Comparison of ENCODE assay signal across 9 mouse cellular contexts in the genomic region with DNA sequence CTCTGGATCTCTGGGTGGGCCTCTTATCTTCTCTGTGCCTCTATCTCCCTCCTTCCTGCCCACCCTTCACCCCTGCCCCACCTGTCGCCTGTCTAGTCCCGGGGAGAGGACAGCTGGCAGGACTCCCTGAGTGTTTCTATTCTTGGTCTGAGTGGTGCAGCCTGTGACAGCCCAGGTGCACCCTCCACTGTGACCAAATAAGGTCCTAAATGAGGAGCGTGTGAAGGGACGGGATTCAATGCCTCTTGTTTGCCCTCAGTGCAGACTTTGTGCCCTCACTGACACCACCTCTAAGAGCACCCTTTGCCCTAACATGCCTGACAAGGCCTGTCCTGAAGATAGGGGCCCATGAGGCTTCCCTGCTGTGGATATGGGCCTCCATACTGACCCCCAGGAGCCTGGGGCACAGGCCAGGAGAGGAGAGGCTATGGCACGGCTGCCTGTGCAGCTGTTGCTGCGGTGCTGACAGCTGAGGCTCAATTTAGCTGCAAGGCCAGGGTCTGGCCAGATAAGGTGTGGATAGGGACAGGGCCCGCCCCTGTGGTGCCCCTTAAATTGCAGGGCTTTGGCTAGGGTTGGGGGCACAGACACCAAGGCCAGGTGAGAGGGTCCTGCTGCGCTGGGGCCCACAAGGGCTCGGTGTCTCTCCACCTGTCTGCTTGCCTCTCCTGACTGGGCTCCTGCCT. TPM values are rescaled to one million over a fixed set of nuclear protein-coding genes. Genes with fewer than 3 reads are reported as not detected.
DNase-seq lines count a peak whose midpoint lies in the region; ATAC-seq and TF ChIP-seq lines count a peak whose summit lies in the region.
"Had no signal": no experiment of that assay in that cellular context is flagged by ENCODE, and none has a peak within 500 bp of the region (broad histone marks: within the 10 kb centered on the region; RNA-seq: fewer than 3 reads in every experiment).

No protein-coding gene starts in this region.

- H3K4me3 ChIP-seq in forebrain, embryonic 13.5 days, result no peak overlapping the region
- no peak overlapping the region for H3K4me3 ChIP-seq in forebrain, embryonic 16.5 days (replicated peaks; ENCODE audit: low read length)
- no peak overlapping the region for H3K4me3 ChIP-seq in embryonic facial prominence, embryonic 12.5 days
- no peak overlapping the region for H3K4me3 ChIP-seq in liver, postnatal 0 days (ENCODE audit: low read depth, low read length)
- H3K4me3 ChIP-seq: midbrain, embryonic 12.5 days had no signal

- WGBS in forebrain, embryonic 13.5 days, result 60% methylated on average over 9 of the region's 9 CpGs
- WGBS in forebrain, embryonic 16.5 days, result 57% methylated on average over 9 of the region's 9 CpGs
- WGBS in embryonic facial prominence, embryonic 12.5 days, result 53% methylated on average over 9 of the region's 9 CpGs
- 38% methylated on average over 9 of the region's 9 CpGs for WGBS in liver, postnatal 0 days (ENCODE audit: insufficient replicate concordance)

- TF ChIP-seq CTCF in liver, postnatal 0 days (IDR thresholded peaks at IDR 0.05; ENCODE audit: low read depth), result no peak

- no peak overlapping the region for H3K27ac ChIP-seq in forebrain, embryonic 13.5 days
- no peak overlapping the region for H3K27ac ChIP-seq in forebrain, embryonic 16.5 days (ENCODE audit: low read length)
- H3K27ac ChIP-seq in embryonic facial prominence, embryonic 12.5 days, result 0 out of 2 replicates have a peak overlapping the region, but pooled peaks have one; percentile 23
- 0 out of 2 replicates have a peak overlapping the region, but pooled peaks have one; percentile 5 for H3K27ac ChIP-seq in liver, postnatal 0 days (ENCODE audit: low read depth)

- DNase-seq in heart, postnatal 14 days, result peak; percentile 64 to 79
- DNase-seq in liver, postnatal 0 days, result peak; percentile 19

- H3K9ac ChIP-seq in forebrain, embryonic 13.5 days, result peak overlapping the region; percentile 45; the same call in 1 of the 2 replicates
- no peak overlapping the region for H3K9ac ChIP-seq in forebrain, embryonic 16.5 days (replicated peaks; ENCODE audit: low read depth, low read length)
- H3K9ac ChIP-seq in embryonic facial prominence, embryonic 12.5 days, result no peak overlapping the region
- no peak overlapping the region; the same call in 1 of the 2 replicates for H3K9ac ChIP-seq in liver, postnatal 0 days (replicated peaks)

- no peak overlapping the region for H3K4me2 ChIP-seq in forebrain, embryonic 13.5 days
- H3K4me2 ChIP-seq in forebrain, embryonic 16.5 days (ENCODE audit: low read length), result no peak overlapping the region
- H3K4me2 ChIP-seq in embryonic facial prominence, embryonic 12.5 days (replicated peaks), result no peak overlapping the region
- no peak overlapping the region for H3K4me2 ChIP-seq in liver, postnatal 0 days (ENCODE audit: low read depth, low read length)
- H3K4me2 ChIP-seq: midbrain, embryonic 12.5 days had no signal

- H3K4me1 ChIP-seq in forebrain, embryonic 13.5 days, result peaks cover 52% of the 10 kb centered on the region
- peaks cover 34% of the 10 kb centered on the region for H3K4me1 ChIP-seq in forebrain, embryonic 16.5 days (replicated peaks; ENCODE audit: control insufficient read depth, insufficient read depth, low read length)
- peaks cover 20% of the 10 kb centered on the region for H3K4me1 ChIP-seq in embryonic facial prominence, embryonic 12.5 days
- H3K4me1 ChIP-seq in liver, postnatal 0 days (ENCODE audit: insufficient read depth), result peaks cover 32% of the 10 kb centered on the region

- no peaks in the 10 kb centered on the region for H3K9me3 ChIP-seq in forebrain, embryonic 13.5 days (replicated peaks)
- no peaks in the 10 kb centered on the region for H3K9me3 ChIP-seq in forebrain, embryonic 16.5 days (ENCODE audit: control insufficient read depth, low read length)
- no peaks in the 10 kb centered on the region for H3K9me3 ChIP-seq in embryonic facial prominence, embryonic 12.5 days
- no peaks in the 10 kb centered on the region for H3K9me3 ChIP-seq in liver, postnatal 0 days (ENCODE audit: low read length)
- H3K9me3 ChIP-seq: midbrain, embryonic 12.5 days had no signal

- intact Hi-C loops in heart, postnatal 14 days (cut with DNase I), result no loop called here

- no peak for ATAC-seq in forebrain, embryonic 13.5 days
- no peak for ATAC-seq in forebrain, embryonic 16.5 days
- no peak for ATAC-seq in embryonic facial prominence, embryonic 12.5 days (ENCODE audit: insufficient number of reproducible peaks, insufficient read depth, low FRiP score, low TSS enrichment)
- ATAC-seq in liver, postnatal 0 days, result peak; percentile 55
- ATAC-seq in monocyte, adult 5-6 weeks (replicated peaks; ENCODE audit: insufficient number of reproducible peaks, low FRiP score, low TSS enrichment, poor library complexity, severe bottlenecking), result no peak
- ATAC-seq in erythroid progenitor cell, adult 5-6 weeks (replicated peaks; ENCODE audit: low FRiP score, poor library complexity, severe bottlenecking), result no peak
- ATAC-seq in megakaryocyte progenitor cell, adult 5-6 weeks (replicated peaks; ENCODE audit: poor library complexity), result no peak

- H3K36me3 ChIP-seq in forebrain, embryonic 13.5 days (ENCODE audit: poor library complexity, severe bottlenecking), result peaks cover 2% of the 10 kb centered on the region; the same call in 1 of the 2 replicates
- H3K36me3 ChIP-seq in forebrain, embryonic 16.5 days (ENCODE audit: control insufficient read depth, insufficient read depth), result no peaks in the 10 kb centered on the region
- H3K36me3 ChIP-seq in embryonic facial prominence, embryonic 12.5 days, result 0 out of 2 replicates have a peak, but pooled peaks cover 7% of the 10 kb centered on the region
- peaks cover 5% of the 10 kb centered on the region for H3K36me3 ChIP-seq in liver, postnatal 0 days (replicated peaks; ENCODE audit: insufficient read depth, low read length)
- H3K36me3 ChIP-seq: midbrain, embryonic 12.5 days had no signal

- no peak for TF ChIP-seq EP300 in liver, postnatal 0 days (IDR thresholded peaks at IDR 0.05; ENCODE audit: low read depth)

- H3K27me3 ChIP-seq in forebrain, embryonic 13.5 days, result peaks cover 17% of the 10 kb centered on the region
- peaks cover 2% of the 10 kb centered on the region; the same call in 1 of the 2 replicates for H3K27me3 ChIP-seq in forebrain, embryonic 16.5 days (replicated peaks; ENCODE audit: control insufficient read depth, insufficient read depth, low read length)
- H3K27me3 ChIP-seq in embryonic facial prominence, embryonic 12.5 days, result peaks cover 46% of the 10 kb centered on the region
- peaks cover 36% of the 10 kb centered on the region for H3K27me3 ChIP-seq in liver, postnatal 0 days (ENCODE audit: insufficient read depth, low read length)

RNA-seq across cellular contexts. Expression of a gene that starts 5.3 kb away (rescaled TPM):
- polyA plus RNA-seq in forebrain, embryonic 13.5 days (2015; fragmentation: Nextera tagmentation; extraction: Ambion mirVana), result 49.0 and 56.1 TPM in 2 replicates
- 51.4 and 61.8 TPM in 2 replicates for polyA plus RNA-seq in forebrain, embryonic 16.5 days (2015; fragmentation: Nextera tagmentation; extraction: Ambion mirVana)
- 80.4 and 85.6 TPM in 2 replicates for polyA plus RNA-seq in embryonic facial prominence, embryonic 12.5 days (2016; fragmentation: Nextera tagmentation; extraction: Ambion mirVana)
- total RNA-seq in heart, postnatal 14 days (2021), result 100 to 1,000 TPM; 105 to 111 TPM
- polyA plus RNA-seq in liver, postnatal 0 days (2015; fragmentation: Nextera tagmentation; extraction: Ambion mirVana), result 59.7 and 63.1 TPM in 2 replicates
- total RNA-seq in monocyte, adult 5-6 weeks (2017), result 12.9 to 40.9 TPM (median 17.1 TPM) in 3 replicates
- total RNA-seq in erythroid progenitor cell, adult 5-6 weeks (2015; ENCODE audit: low replicate concordance), result 130 and 183 TPM in 2 replicates
- total RNA-seq in erythroid progenitor cell, adult 5-6 weeks (2017; ENCODE audit: low replicate concordance), result 122 and 124 TPM in 2 replicates
- total RNA-seq in megakaryocyte progenitor cell, adult 5-6 weeks (2015), result 27.5 and 35.2 TPM in 2 replicates
- total RNA-seq in megakaryocyte progenitor cell, adult 5-6 weeks (2017), result 17.4 and 22.6 TPM in 2 replicates

RNA-seq across cellular contexts. Expression of a gene that starts 7.9 kb away (rescaled TPM):
- polyA plus RNA-seq in forebrain, embryonic 13.5 days (2015; fragmentation: Nextera tagmentation; extraction: Ambion mirVana), result 3.8 and 4.0 TPM in 2 replicates
- 2.6 and 3.7 TPM in 2 replicates for polyA plus RNA-seq in forebrain, embryonic 16.5 days (2015; fragmentation: Nextera tagmentation; extraction: Ambion mirVana)
- polyA plus RNA-seq in embryonic facial prominence, embryonic 12.5 days (2016; fragmentation: Nextera tagmentation; extraction: Ambion mirVana), result 0.42 and 0.71 TPM in 2 replicates
- total RNA-seq in heart, postnatal 14 days (2021), result 1 to 10 TPM in 1 of 2 experiments, under 1 TPM in 1; 1.00 to 1.1 TPM
- polyA plus RNA-seq in liver, postnatal 0 days (2015; fragmentation: Nextera tagmentation; extraction: Ambion mirVana), result 38.9 and 44.3 TPM in 2 replicates
- not detected in 3 replicates for total RNA-seq in monocyte, adult 5-6 weeks (2017)
- not detected in 2 replicates for total RNA-seq in erythroid progenitor cell, adult 5-6 weeks (2015; ENCODE audit: low replicate concordance)
- 1.4 TPM in 1 of 2 replicates, not detected in the other for total RNA-seq in erythroid progenitor cell, adult 5-6 weeks (2017; ENCODE audit: low replicate concordance)
- not detected in 2 replicates for total RNA-seq in megakaryocyte progenitor cell, adult 5-6 weeks (2015)
- not detected in 2 replicates for total RNA-seq in megakaryocyte progenitor cell, adult 5-6 weeks (2017)

RNA-seq across cellular contexts. Expression of a gene that starts 23.2 kb away (rescaled TPM):
- polyA plus RNA-seq in forebrain, embryonic 13.5 days (2015; fragmentation: Nextera tagmentation; extraction: Ambion mirVana), result 101 and 106 TPM in 2 replicates
- polyA plus RNA-seq in forebrain, embryonic 16.5 days (2015; fragmentation: Nextera tagmentation; extraction: Ambion mirVana), result 120 and 127 TPM in 2 replicates
- 121 and 124 TPM in 2 replicates for polyA plus RNA-seq in embryonic facial prominence, embryonic 12.5 days (2016; fragmentation: Nextera tagmentation; extraction: Ambion mirVana)
- total RNA-seq in heart, postnatal 14 days (2021), result 10 to 100 TPM; 95.4 to 98.8 TPM
- polyA plus RNA-seq in liver, postnatal 0 days (2015; fragmentation: Nextera tagmentation; extraction: Ambion mirVana), result 32.4 and 35.9 TPM in 2 replicates
- 21.7 to 29.0 TPM (median 23.3 TPM) in 3 replicates for total RNA-seq in monocyte, adult 5-6 weeks (2017)
- total RNA-seq in erythroid progenitor cell, adult 5-6 weeks (2015; ENCODE audit: low replicate concordance), result 81.7 and 90.1 TPM in 2 replicates
- total RNA-seq in erythroid progenitor cell, adult 5-6 weeks (2017; ENCODE audit: low replicate concordance), result 43.7 and 56.1 TPM in 2 replicates
- total RNA-seq in megakaryocyte progenitor cell, adult 5-6 weeks (2015), result 60.6 and 62.7 TPM in 2 replicates
- 30.4 and 38.3 TPM in 2 replicates for total RNA-seq in megakaryocyte progenitor cell, adult 5-6 weeks (2017)

RNA-seq across cellular contexts. Expression of a gene that starts 23.3 kb away (rescaled TPM):
- polyA plus RNA-seq in forebrain, embryonic 13.5 days (2015; fragmentation: Nextera tagmentation; extraction: Ambion mirVana), result 30.1 and 35.0 TPM in 2 replicates
- polyA plus RNA-seq in forebrain, embryonic 16.5 days (2015; fragmentation: Nextera tagmentation; extraction: Ambion mirVana), result 22.2 and 28.9 TPM in 2 replicates
- polyA plus RNA-seq in embryonic facial prominence, embryonic 12.5 days (2016; fragmentation: Nextera tagmentation; extraction: Ambion mirVana), result 20.2 and 22.5 TPM in 2 replicates
- 1 to 10 TPM; 5.3 to 6.5 TPM for total RNA-seq in heart, postnatal 14 days (2021)
- 3.3 and 4.1 TPM in 2 replicates for polyA plus RNA-seq in liver, postnatal 0 days (2015; fragmentation: Nextera tagmentation; extraction: Ambion mirVana)
- 2.0 TPM in 1 of 3 replicates, not detected in the others for total RNA-seq in monocyte, adult 5-6 weeks (2017)
- total RNA-seq in erythroid progenitor cell, adult 5-6 weeks (2015; ENCODE audit: low replicate concordance), result not detected in 2 replicates
- total RNA-seq in erythroid progenitor cell, adult 5-6 weeks (2017; ENCODE audit: low replicate concordance), result not detected in 2 replicates
- 1.2 and 2.5 TPM in 2 replicates for total RNA-seq in megakaryocyte progenitor cell, adult 5-6 weeks (2015)
- total RNA-seq in megakaryocyte progenitor cell, adult 5-6 weeks (2017), result 0.30 and 1.7 TPM in 2 replicates

RNA-seq across cellular contexts. Expression of a gene that starts 44.3 kb away (rescaled TPM):
- 11.6 and 12.6 TPM in 2 replicates for polyA plus RNA-seq in forebrain, embryonic 13.5 days (2015; fragmentation: Nextera tagmentation; extraction: Ambion mirVana)
- 10.6 and 12.6 TPM in 2 replicates for polyA plus RNA-seq in forebrain, embryonic 16.5 days (2015; fragmentation: Nextera tagmentation; extraction: Ambion mirVana)
- polyA plus RNA-seq in embryonic facial prominence, embryonic 12.5 days (2016; fragmentation: Nextera tagmentation; extraction: Ambion mirVana), result 2.3 and 2.6 TPM in 2 replicates
- 10 to 100 TPM; 18.7 to 19.7 TPM for total RNA-seq in heart, postnatal 14 days (2021)
- polyA plus RNA-seq in liver, postnatal 0 days (2015; fragmentation: Nextera tagmentation; extraction: Ambion mirVana), result not detected in 2 replicates
- total RNA-seq in monocyte, adult 5-6 weeks (2017), result not detected in 3 replicates
- total RNA-seq in erythroid progenitor cell, adult 5-6 weeks (2015; ENCODE audit: low replicate concordance), result not detected in 2 replicates
- total RNA-seq in erythroid progenitor cell, adult 5-6 weeks (2017; ENCODE audit: low replicate concordance), result not detected in 2 replicates
- total RNA-seq in megakaryocyte progenitor cell, adult 5-6 weeks (2015), result not detected in 2 replicates
- not detected in 2 replicates for total RNA-seq in megakaryocyte progenitor cell, adult 5-6 weeks (2017)

Comparison
In these comparisons a context has a peak if more than half of its experiments do, and no peak if none do; other contexts are left out.
1. H3K27ac ChIP-seq: peak in embryonic facial prominence, embryonic 12.5 days (single experiment) and liver, postnatal 0 days (single experiment); none in forebrain, embryonic 13.5 days (single experiment) and forebrain, embryonic 16.5 days (single experiment).